Mouse (Mus musculus) cortical plate, adult 2 months (tissue): ENCODE data around the gene Tvp23a.

ENCODE experiments used
- CTCF ChIP-seq: fragments of 200-500 bp; IDR thresholded peaks from 2 replicates; pipeline ENCODE4 v1.5.1; 2011; ENCODE audit warnings: mild to moderate bottlenecking, control low read depth, low read length; ENCODE audit not compliant: insufficient read depth; ENCODE audit errors: extremely low read depth
- POLR2A ChIP-seq: fragments of 200-500 bp; IDR thresholded peaks from 2 replicates; pipeline ENCODE4 v1.6.1; 2011; ENCODE audit warnings: mild to moderate bottlenecking, low read length, control low read depth; ENCODE audit not compliant: insufficient read depth; ENCODE audit errors: extremely low read depth

DNA sequence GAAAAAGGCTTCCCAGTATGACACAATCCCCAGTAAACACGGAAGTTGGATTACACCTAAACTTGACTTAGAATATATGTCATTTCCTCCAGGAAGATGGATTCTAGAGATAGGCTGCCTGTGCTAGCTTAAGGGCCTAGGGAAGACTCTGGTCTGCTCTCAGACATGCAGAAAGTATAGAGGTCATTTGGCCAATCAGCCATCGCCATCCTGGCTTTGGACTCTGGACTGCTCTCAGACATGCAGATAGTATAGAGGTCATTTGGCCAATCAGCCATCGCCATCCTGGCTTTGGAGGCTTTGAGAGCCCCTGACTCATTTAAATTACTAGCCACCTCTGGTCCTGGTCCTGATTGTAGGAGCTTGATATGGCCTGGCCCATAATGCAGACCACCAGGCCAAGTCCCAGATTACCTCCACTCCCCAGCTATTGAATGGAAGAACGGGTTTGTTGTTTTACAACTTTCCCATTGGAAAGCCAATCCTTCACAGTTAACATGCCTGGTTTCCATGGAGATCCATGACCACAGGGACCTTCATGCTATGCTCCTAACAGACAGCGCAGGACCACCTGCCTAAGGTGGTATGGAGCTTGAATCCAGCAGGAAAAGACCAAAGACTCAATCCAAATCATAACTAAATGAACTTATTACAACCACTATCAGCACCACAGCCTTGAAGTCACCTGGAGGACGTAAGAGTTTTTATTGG lies 6.9 kb upstream of the Tvp23a start:
- TF ChIP-seq CTCF, result no peak
- no peak for TF ChIP-seq POLR2A
